Mouse (Mus musculus): ENCODE measurements around the gene Fshr. TPM values are rescaled to one million over a fixed set of nuclear protein-coding genes. Genes with fewer than 3 reads are reported as not detected.

The Fshr gene
- polyA plus RNA-seq, 1 experiment from 2014 or later, result not detected

DNA sequence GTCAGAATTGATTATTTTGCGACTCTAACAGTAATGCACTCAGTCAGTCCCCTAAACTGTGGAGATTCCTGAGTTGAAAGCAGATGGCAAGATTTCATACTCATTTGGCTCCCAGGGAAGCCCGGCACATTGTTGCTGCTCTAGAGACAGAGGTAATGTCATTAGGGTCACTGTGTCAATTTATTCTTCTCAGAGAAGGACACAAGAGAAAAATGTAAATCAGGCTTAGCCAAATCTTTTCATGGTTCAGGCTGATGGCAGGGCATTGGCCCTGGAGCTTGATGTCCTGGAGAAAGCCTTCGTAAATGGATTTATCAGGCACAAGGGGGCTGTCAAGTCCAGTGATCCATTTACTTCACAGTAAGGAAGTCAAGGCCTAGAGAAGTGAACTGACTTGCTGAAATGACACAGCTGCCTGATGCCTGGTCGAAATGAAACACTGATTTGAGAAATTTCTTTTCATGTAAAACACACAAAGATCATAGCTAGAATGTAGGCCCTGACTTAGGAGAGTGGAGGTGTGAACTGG, 262.3 kb downstream of the Fshr start:
- Histone ChIP-seq H3K27ac (ENCODE audit: low read length) (no peak overlapping the region), H3K4me2 (ENCODE audit: low read depth, low read length) (no peak overlapping the region), H3K9me3 (replicated peaks; ENCODE audit: control insufficient read depth, low read length) (no peaks in the 10 kb centered on the region), H3K4me1 (ENCODE audit: control insufficient read depth, low read depth, low read length) (no peaks in the 10 kb centered on the region), H3K4me3 (ENCODE audit: low read depth, low read length) (no peak overlapping the region), H3K9ac (ENCODE audit: low read depth, low read length) (no peak overlapping the region), H3K36me3 (ENCODE audit: control insufficient read depth, insufficient read depth) (no peaks in the 10 kb centered on the region), H3K27me3 (ENCODE audit: control insufficient read depth, insufficient read depth, low read depth, low read length) (no peaks in the 10 kb centered on the region)
- ATAC-seq (ENCODE audit: low read depth), result no peak
- 42% methylated on average over 4 of the region's 4 CpGs for WGBS (ENCODE audit: insufficient replicate concordance)

DNA sequence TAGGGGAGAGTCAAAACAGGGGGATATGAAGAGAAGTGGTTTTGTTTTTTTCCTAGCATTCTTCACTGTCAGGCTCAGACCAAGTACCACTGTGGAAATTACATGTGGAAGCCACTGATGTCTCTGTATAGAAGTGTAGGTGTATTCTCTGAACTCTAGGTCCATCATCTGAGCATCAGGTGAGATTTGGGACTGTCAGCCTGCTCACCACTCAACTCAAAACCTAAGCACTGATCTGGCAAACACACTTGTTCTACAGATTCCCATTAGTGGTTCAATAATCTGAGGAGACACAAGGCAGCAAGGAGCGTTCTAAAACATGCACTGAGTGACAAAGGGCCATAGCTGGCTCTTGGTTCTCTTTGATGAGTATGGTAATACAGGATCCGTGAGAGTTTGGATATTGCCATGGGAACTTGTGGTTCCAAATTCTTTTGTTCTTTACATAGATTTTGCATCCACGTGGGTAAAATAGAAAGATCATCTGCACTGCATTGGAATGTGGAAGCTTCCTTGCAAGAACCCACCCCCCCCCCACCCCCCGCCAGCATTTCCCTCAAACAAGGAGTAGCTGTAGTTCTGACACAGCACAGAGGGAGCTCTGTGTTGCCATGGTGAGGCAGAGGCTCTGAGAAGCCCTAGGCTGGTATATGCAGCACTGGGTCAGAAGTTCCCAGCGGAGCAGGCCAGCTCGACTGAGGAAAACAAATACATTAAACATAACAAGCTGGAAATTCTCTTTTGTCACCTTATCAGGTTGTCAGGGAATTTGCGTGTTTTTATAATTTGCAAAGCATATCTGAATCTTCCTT, 262.9 kb downstream of the Fshr start:
- WGBS (ENCODE audit: insufficient replicate concordance), result 38% methylated on average over 7 of the region's 7 CpGs
- Histone ChIP-seq H3K9me3 (replicated peaks; ENCODE audit: control insufficient read depth, low read length) (no peaks in the 10 kb centered on the region), H3K36me3 (ENCODE audit: control insufficient read depth, insufficient read depth) (no peaks in the 10 kb centered on the region), H3K9ac (ENCODE audit: low read depth, low read length) (no peak overlapping the region), H3K4me1 (ENCODE audit: control insufficient read depth, low read depth, low read length) (no peaks in the 10 kb centered on the region), H3K4me2 (ENCODE audit: low read depth, low read length) (no peak overlapping the region), H3K4me3 (ENCODE audit: low read depth, low read length) (no peak overlapping the region), H3K27me3 (ENCODE audit: control insufficient read depth, insufficient read depth, low read depth, low read length) (no peaks in the 10 kb centered on the region), H3K27ac (ENCODE audit: low read length) (no peak overlapping the region)
- no peak for ATAC-seq (ENCODE audit: low read depth)

DNA sequence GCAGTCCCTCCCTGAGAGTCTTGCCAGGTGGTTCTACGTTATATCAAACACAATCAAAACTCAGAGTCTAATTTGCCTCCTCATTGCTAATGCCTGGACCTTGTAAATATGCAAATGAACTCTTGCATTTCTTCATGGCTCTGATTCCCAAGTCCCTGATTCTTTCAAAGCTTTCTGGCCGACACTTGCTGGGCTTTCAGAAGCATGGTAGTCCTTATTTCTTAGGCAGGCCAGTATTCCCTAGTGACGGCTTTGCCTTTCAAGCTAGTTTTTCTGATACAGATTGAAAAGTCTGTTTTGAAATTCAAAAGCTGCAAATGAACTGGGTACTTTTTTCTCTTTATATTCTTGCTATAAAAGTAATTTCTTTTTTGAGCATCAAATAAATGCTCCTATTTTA, 263.5 kb downstream of the Fshr start:
- Histone ChIP-seq H3K4me1 (ENCODE audit: control insufficient read depth, low read depth, low read length) (no peaks in the 10 kb centered on the region), H3K4me3 (ENCODE audit: low read depth, low read length) (no peak overlapping the region), H3K27me3 (ENCODE audit: control insufficient read depth, insufficient read depth, low read depth, low read length) (no peaks in the 10 kb centered on the region), H3K27ac (ENCODE audit: low read length) (no peak overlapping the region), H3K4me2 (ENCODE audit: low read depth, low read length) (no peak overlapping the region), H3K9me3 (replicated peaks; ENCODE audit: control insufficient read depth, low read length) (no peaks in the 10 kb centered on the region), H3K36me3 (ENCODE audit: control insufficient read depth, insufficient read depth) (no peaks in the 10 kb centered on the region), H3K9ac (ENCODE audit: low read depth, low read length) (no peak overlapping the region)
- no peak for ATAC-seq (ENCODE audit: low read depth)
- WGBS (ENCODE audit: insufficient replicate concordance), result 56% methylated on average over 3 of the region's 3 CpGs
